Mouse (Mus musculus) right cerebral cortex, adult 18-20 months (tissue): Measurements from ENCODE around the gene Gm20911.
"Not testable (repeated sequence)": the region's sequence is repeated elsewhere in the genome, so short reads cannot be mapped to it uniquely, and the experiment has no call there.

ENCODE experiments used
- DNase-seq: peaks from one replicate; pipeline ENCODE4 v3.0.0; 2022; ENCODE audit warnings: mixed read lengths

Gm20911 gene

DNA sequence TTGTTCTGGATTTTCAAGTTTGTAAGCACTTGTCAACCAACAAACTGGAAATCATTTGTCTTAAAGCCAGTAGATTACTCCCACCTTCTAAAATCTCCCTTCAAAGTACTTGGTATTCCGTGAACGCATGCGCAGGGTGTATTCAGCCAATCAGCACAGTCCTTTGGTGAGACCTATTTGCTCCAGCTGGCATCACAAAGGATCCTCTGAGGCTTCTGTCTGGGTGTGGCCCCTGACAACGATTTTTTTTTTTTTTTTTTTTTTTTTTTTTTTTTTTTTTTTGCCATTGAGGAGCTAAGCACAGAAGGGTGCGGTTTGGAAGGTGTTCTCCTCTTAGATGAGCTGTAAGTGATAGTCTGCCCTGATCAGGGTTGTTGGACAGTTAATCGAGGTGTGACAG, at the start of gene Gm20911:
TSS of gene Gm20911 (plus strand) at position 301 of the 400 bp plus-strand sequence.
- DNase-seq = not testable (repeated sequence)
